Mouse (Mus musculus): ENCODE data around the gene Lrrc20. TPM values are rescaled to one million over a fixed set of nuclear protein-coding genes. Genes with fewer than 3 reads are reported as not detected.
A peak's percentile ranks its signal among the peaks of the same experiment; 100 is the strongest.

Gene Lrrc20
- total RNA-seq, 1 experiment: 2.1 TPM

DNA sequence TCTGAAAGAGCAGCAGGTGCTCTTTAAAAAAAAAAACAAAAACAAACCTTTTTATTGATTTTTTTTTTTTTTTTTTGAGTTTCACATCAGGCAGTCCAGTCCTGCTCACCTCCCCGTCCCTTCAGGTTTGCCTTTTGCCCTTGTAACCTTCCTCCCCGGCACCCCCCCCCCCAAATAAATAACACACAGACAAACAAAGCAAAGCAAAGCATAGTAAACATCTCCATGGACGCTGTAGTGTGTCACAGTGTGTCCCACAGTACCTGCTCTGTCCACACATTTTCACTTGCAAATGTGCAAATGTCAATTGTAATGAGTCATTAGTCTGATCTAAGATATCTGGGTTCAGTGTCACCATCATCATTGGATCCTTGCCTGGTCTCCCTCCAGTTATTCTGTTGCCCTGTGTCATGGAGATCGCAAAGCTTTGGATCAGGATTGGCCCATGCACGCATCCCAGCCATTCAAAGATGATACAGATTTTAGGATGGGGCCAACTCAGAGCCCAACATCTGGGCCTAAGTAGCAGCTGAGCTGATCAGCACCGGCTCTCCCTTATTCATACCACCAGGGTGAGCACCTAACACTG, 13.0 kb downstream of the Lrrc20 start:
- H3K9ac ChIP-seq (ENCODE audit: insufficient read depth, low read depth, low read length, poor library complexity, severe bottlenecking): no peak overlapping the region
- H3K9me3 ChIP-seq (ENCODE audit: control insufficient read depth, insufficient read depth, low read depth, low read length): no peaks in the 10 kb centered on the region
- no peak overlapping the region for H3K4me3 ChIP-seq (ENCODE audit: insufficient read depth in 1 of 2, low read depth in 1 of 2, low read length in 2 of 2, poor library complexity in 1 of 2, severe bottlenecking in 1 of 2)
- in situ Hi-C loops (cut with MboI; ENCODE audit: low sequenced_read_pairs in 2 of 2, unreplicated experiment in 2 of 2): no loop called here
- H3K27ac ChIP-seq (ENCODE audit: insufficient read depth, low read depth, low read length, poor library complexity, severe bottlenecking): no peak overlapping the region
- no peak for TF ChIP-seq ZNF384 (IDR thresholded peaks at IDR 0.05; ENCODE audit: low read depth, low read length)
- no peak for TF ChIP-seq ZC3H11A (IDR thresholded peaks at IDR 0.05; ENCODE audit: borderline replicate concordance, low read depth, low read length)
- TF ChIP-seq CHD2 (IDR thresholded peaks at IDR 0.05; ENCODE audit: low read depth, low read length): no peak
- no peak for TF ChIP-seq HCFC1 (IDR thresholded peaks at IDR 0.05; ENCODE audit: borderline replicate concordance, insufficient read depth, low read length)
- TF ChIP-seq MAFK (IDR thresholded peaks at IDR 0.05; ENCODE audit: insufficient read depth, low read depth, low read length): no peak
- H3K4me1 ChIP-seq (ENCODE audit: control insufficient read depth in 2 of 2, insufficient read depth in 2 of 2, low read length in 2 of 2, poor library complexity in 1 of 2): peaks cover 0 to 4% of the 10 kb centered on the region in 2 experiments; a peak in 1 of 4 replicates
- no peak for DNase-seq (ENCODE audit: low read depth, low spot score)
- H3K36me3 ChIP-seq (ENCODE audit: control insufficient read depth, insufficient read depth, low read length, poor library complexity, severe bottlenecking): peaks cover 1% of the 10 kb centered on the region; the same call in 1 of the 2 replicates

GRCm38 (mm10) chr10:61491573-61491972, 16.0 kb downstream of the Lrrc20 start:
- no peak overlapping the region for H3K9ac ChIP-seq (ENCODE audit: insufficient read depth, low read depth, low read length, poor library complexity, severe bottlenecking)
- in situ Hi-C loops (cut with MboI; ENCODE audit: low sequenced_read_pairs in 2 of 2, unreplicated experiment in 2 of 2): no loop called here
- no peaks in the 10 kb centered on the region for H3K9me3 ChIP-seq (ENCODE audit: control insufficient read depth, insufficient read depth, low read depth, low read length)
- no peak for DNase-seq (ENCODE audit: low read depth, low spot score)
- H3K4me1 ChIP-seq (ENCODE audit: control insufficient read depth in 2 of 2, insufficient read depth in 2 of 2, low read length in 2 of 2, poor library complexity in 1 of 2): peaks cover 0 to 6% of the 10 kb centered on the region in 2 experiments; a peak in 2 of 4 replicates
- peaks cover 2% of the 10 kb centered on the region; the same call in 1 of the 2 replicates for H3K36me3 ChIP-seq (ENCODE audit: control insufficient read depth, insufficient read depth, low read length, poor library complexity, severe bottlenecking)
- TF ChIP-seq CHD2 (IDR thresholded peaks at IDR 0.05; ENCODE audit: low read depth, low read length) (no peak), ZNF384 (IDR thresholded peaks at IDR 0.05; ENCODE audit: low read depth, low read length) (no peak), ZC3H11A (IDR thresholded peaks at IDR 0.05; ENCODE audit: borderline replicate concordance, low read depth, low read length) (no peak), HCFC1 (IDR thresholded peaks at IDR 0.05; ENCODE audit: borderline replicate concordance, insufficient read depth, low read length) (no peak), MAFK (IDR thresholded peaks at IDR 0.05; ENCODE audit: insufficient read depth, low read depth, low read length) (no peak)
- no peak overlapping the region; a peak in 1 of 4 replicates for H3K4me3 ChIP-seq (ENCODE audit: insufficient read depth in 1 of 2, low read depth in 1 of 2, low read length in 2 of 2, poor library complexity in 1 of 2, severe bottlenecking in 1 of 2)
- H3K27ac ChIP-seq (ENCODE audit: insufficient read depth, low read depth, low read length, poor library complexity, severe bottlenecking): no peak overlapping the region

- TF ChIP-seq ZC3H11A (IDR thresholded peaks at IDR 0.05; ENCODE audit: borderline replicate concordance, low read depth, low read length) (peak; percentile 31; the same call in 1 of the 2 replicates), HCFC1 (IDR thresholded peaks at IDR 0.05; ENCODE audit: borderline replicate concordance, insufficient read depth, low read length) (no peak), MAFK (IDR thresholded peaks at IDR 0.05; ENCODE audit: insufficient read depth, low read depth, low read length) (no peak)
- no peak overlapping the region; the same call in 1 of the 2 replicates for H3K9ac ChIP-seq (ENCODE audit: insufficient read depth, low read depth, low read length, poor library complexity, severe bottlenecking)
- no peak overlapping the region for H3K27ac ChIP-seq (ENCODE audit: insufficient read depth, low read depth, low read length, poor library complexity, severe bottlenecking)
- H3K36me3 ChIP-seq (ENCODE audit: control insufficient read depth, insufficient read depth, low read length, poor library complexity, severe bottlenecking): peaks cover 2% of the 10 kb centered on the region; the same call in 1 of the 2 replicates
- DNase-seq (ENCODE audit: low read depth, low spot score): peak; percentile 93
- H3K4me3 ChIP-seq (ENCODE audit: insufficient read depth in 1 of 2, low read depth in 1 of 2, low read length in 2 of 2, poor library complexity in 1 of 2, severe bottlenecking in 1 of 2): no peak overlapping the region; a peak in 1 of 4 replicates
- no peaks in the 10 kb centered on the region for H3K9me3 ChIP-seq (ENCODE audit: control insufficient read depth, insufficient read depth, low read depth, low read length)
- H3K4me1 ChIP-seq (ENCODE audit: control insufficient read depth in 2 of 2, insufficient read depth in 2 of 2, low read length in 2 of 2, poor library complexity in 1 of 2): peaks cover 0 to 6% of the 10 kb centered on the region in 2 experiments; a peak in 2 of 4 replicates
- in situ Hi-C loops (cut with MboI; ENCODE audit: low sequenced_read_pairs in 2 of 2, unreplicated experiment in 2 of 2): no loop called here
Observed at GRCm38 (mm10) chr10:61492040-61492439, 16.4 kb downstream of the Lrrc20 start.

GRCm38 (mm10) chr10:61495461-61495860, 19.9 kb downstream of the Lrrc20 start:
- no peak for DNase-seq (ENCODE audit: low read depth, low spot score)
- no peak overlapping the region for H3K27ac ChIP-seq (ENCODE audit: insufficient read depth, low read depth, low read length, poor library complexity, severe bottlenecking)
- no peak overlapping the region for H3K9ac ChIP-seq (ENCODE audit: insufficient read depth, low read depth, low read length, poor library complexity, severe bottlenecking)
- TF ChIP-seq ZNF384 (IDR thresholded peaks at IDR 0.05; ENCODE audit: low read depth, low read length): no peak
- peaks cover 0 to 10% of the 10 kb centered on the region in 2 experiments; a peak in 2 of 4 replicates for H3K4me1 ChIP-seq (ENCODE audit: control insufficient read depth in 2 of 2, insufficient read depth in 2 of 2, low read length in 2 of 2, poor library complexity in 1 of 2)
- in situ Hi-C loops (cut with MboI; ENCODE audit: low sequenced_read_pairs in 2 of 2, unreplicated experiment in 2 of 2): no loop called here
- H3K36me3 ChIP-seq (ENCODE audit: control insufficient read depth, insufficient read depth, low read length, poor library complexity, severe bottlenecking): peaks cover 2% of the 10 kb centered on the region; the same call in 1 of the 2 replicates
- H3K4me3 ChIP-seq (ENCODE audit: insufficient read depth in 1 of 2, low read depth in 1 of 2, low read length in 2 of 2, poor library complexity in 1 of 2, severe bottlenecking in 1 of 2): no peak overlapping the region
- H3K9me3 ChIP-seq (ENCODE audit: control insufficient read depth, insufficient read depth, low read depth, low read length): no peaks in the 10 kb centered on the region

GRCm38 (mm10) chr10:61496231-61496630, 20.6 kb downstream of the Lrrc20 start:
- Histone ChIP-seq H3K4me3 (ENCODE audit: insufficient read depth in 1 of 2, low read depth in 1 of 2, low read length in 2 of 2, poor library complexity in 1 of 2, severe bottlenecking in 1 of 2) (no peak overlapping the region), H3K9me3 (ENCODE audit: control insufficient read depth, insufficient read depth, low read depth, low read length) (no peaks in the 10 kb centered on the region), H3K9ac (ENCODE audit: insufficient read depth, low read depth, low read length, poor library complexity, severe bottlenecking) (no peak overlapping the region), H3K4me1 (ENCODE audit: control insufficient read depth in 2 of 2, insufficient read depth in 2 of 2, low read length in 2 of 2, poor library complexity in 1 of 2) (peaks cover 0 to 12% of the 10 kb centered on the region in 2 experiments; a peak in 2 of 4 replicates), H3K36me3 (ENCODE audit: control insufficient read depth, insufficient read depth, low read length, poor library complexity, severe bottlenecking) (peaks cover 2% of the 10 kb centered on the region; the same call in 1 of the 2 replicates), H3K27ac (ENCODE audit: insufficient read depth, low read depth, low read length, poor library complexity, severe bottlenecking) (no peak overlapping the region)
- no peak for DNase-seq (ENCODE audit: low read depth, low spot score)
- TF ChIP-seq ZC3H11A (IDR thresholded peaks at IDR 0.05; ENCODE audit: borderline replicate concordance, low read depth, low read length): no peak
- TF ChIP-seq ZNF384 (IDR thresholded peaks at IDR 0.05; ENCODE audit: low read depth, low read length): no peak
- no peak for TF ChIP-seq HCFC1 (IDR thresholded peaks at IDR 0.05; ENCODE audit: borderline replicate concordance, insufficient read depth, low read length)
- TF ChIP-seq CHD2 (IDR thresholded peaks at IDR 0.05; ENCODE audit: low read depth, low read length): no peak
- TF ChIP-seq MAFK (IDR thresholded peaks at IDR 0.05; ENCODE audit: insufficient read depth, low read depth, low read length): no peak
- in situ Hi-C loops (cut with MboI; ENCODE audit: low sequenced_read_pairs in 2 of 2, unreplicated experiment in 2 of 2): no loop called here

Measured in ES-E14 (cell line).